Mouse (Mus musculus): Measurements from ENCODE around the gene Fer1l4.

Fer1l4 gene

DNA sequence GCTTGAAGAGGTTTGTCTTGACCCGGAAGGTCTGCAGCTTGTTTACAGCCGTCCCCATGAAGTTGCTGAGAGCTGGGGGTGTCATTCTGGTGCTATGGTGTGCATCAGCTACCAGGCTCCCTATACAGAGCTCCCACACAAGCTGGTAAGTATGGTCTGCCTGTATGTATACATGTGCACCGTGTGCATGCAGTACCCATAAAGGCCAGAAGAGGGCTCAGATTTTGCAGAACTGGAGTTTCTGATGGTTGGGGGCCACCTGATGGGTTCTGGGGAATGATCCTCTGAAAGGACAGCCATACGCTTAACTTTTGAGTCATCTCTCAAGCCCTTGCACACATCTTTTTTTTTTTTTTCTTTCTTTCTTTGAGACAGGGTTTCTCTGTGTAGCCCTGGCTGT is 47.4 kb downstream of the Fer1l4 start:
- peak; percentile 17 for DNase-seq

- peak; percentile 72 for DNase-seq
Observed at GRCm38 (mm10) chr2:155991863-155992321, 60.9 kb downstream of the Fer1l4 start.

GRCm38 (mm10) chr2:155991151-155991550 is 61.6 kb downstream of the Fer1l4 start:
- DNase-seq, result no peak

DNA sequence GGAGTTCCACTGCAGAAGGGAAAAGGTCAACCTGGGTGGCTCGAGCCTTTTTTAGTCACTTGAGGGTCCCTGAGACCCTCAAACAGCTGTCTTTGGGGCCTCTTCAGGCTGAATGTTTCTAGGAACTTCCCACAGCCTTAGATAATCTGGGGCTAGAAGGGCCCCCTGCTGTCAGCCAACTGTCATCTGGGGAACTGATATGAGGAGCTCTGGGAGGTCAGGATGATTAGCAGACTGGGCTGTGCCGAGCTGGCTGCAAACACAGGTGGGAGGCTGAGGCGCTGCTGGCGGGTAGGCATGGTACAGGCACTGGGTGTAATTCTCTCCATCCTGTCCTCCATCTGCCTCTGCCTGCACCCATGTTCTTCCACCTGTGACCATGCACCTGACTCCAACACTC is 63.7 kb downstream of the Fer1l4 start:
- DNase-seq, result no peak

DNA sequence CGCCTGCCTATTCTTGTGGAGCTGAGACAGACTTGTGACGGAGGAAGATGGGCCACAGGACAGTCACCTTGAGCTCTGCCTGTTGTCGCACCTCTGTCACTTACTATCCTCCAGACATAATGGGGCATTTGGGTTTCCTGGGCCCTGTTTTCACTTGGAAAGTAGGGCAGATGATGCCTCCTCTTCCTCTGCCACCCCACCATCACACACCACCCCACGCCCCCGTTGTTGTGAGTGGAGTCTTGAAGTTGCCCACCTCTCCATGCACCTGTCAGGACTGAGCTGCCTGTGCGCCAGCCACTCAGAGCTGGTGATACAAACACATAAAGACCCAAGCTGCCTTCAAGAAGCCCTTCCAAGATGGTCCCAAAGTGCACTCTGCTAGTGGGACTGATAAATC is 65.6 kb downstream of the Fer1l4 start:
- no peak for DNase-seq

GRCm38 (mm10) chr2:155985776-155986175 is 67.0 kb downstream of the Fer1l4 start:
- DNase-seq, result no peak

DNA sequence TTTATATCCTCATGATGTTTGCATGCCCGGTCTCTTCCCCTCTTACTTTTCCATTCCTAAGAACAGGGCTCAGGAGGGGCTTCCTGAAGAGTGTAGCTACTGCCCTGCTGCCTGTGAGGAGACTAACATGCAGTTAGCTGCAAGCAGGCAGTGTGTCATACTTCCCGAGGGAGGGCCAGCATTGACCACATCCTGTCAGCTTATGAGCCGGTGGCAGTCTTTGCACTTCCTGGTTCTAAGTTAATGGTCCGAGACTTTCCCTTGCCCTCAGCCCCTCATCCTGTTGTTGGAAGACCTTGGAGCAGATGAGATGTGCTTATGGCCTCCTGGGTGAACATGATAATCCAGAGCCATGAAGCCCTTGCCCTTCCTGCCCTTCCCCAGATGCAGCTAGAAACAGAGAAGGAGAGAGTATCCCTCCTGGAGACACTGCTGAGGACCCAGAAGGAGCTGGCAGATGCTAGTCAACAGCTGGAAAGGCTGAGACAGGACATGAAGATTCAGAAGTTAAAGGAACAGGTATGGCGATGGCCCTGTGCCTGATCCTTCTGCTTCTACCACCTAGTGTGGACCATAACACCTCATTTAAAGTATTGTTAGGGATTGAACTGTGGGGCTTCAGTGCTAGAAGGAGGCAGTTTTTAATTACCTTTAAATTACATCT is 73.3 kb downstream of the Fer1l4 start:
- peak; percentile 63 for DNase-seq

DNA sequence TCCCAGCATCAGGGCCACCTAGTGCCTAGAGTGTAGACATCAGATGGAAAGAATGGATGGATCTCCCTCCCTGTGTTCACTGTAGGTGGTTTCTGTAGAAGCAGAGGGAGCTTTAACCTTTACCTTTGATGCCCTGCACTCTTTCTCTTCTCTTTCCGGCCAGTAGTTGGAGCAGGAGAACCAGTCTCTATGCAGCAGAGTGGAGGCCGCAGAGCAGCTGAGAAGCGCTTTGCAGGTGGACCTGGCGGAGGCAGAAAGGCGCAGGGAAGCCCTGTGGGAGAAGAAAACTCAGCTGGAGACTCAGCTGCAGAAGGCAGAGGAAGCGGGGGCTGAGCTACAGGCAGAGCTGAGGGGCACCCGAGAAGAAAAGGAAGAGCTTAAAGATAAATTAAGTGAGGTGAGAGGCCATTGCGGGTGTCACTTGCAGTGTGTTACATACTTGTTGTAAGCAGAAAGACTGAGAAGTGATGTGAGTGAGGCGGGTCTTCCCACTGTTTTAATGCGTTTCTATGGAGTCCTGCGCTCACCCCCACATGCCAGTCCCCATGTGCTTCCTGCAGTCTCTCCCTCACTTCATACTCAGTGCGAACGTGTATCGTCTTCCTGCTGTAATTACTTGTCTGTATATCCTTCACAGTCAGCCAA is 78.5 kb downstream of the Fer1l4 start:
- no peak for DNase-seq

GRCm38 (mm10) chr2:155973348-155973747 is 79.4 kb downstream of the Fer1l4 start:
- DNase-seq, result no peak
